Mouse (Mus musculus) neutrophil, adult 83 days (primary cell): ENCODE measurements around the gene Sh2b1. TPM values are rescaled to one million over a fixed set of nuclear protein-coding genes. Genes with fewer than 3 reads are reported as not detected.

Source experiments
- total RNA-seq, 2 experiments: library from RNA; stranded (reverse); gene quantifications; one replicate each; pipeline ENCODE4 v1.2.4; 2023

Sh2b1 gene
- total RNA-seq, result 10 to 100 TPM; 43.2 to 49.3 TPM

DNA sequence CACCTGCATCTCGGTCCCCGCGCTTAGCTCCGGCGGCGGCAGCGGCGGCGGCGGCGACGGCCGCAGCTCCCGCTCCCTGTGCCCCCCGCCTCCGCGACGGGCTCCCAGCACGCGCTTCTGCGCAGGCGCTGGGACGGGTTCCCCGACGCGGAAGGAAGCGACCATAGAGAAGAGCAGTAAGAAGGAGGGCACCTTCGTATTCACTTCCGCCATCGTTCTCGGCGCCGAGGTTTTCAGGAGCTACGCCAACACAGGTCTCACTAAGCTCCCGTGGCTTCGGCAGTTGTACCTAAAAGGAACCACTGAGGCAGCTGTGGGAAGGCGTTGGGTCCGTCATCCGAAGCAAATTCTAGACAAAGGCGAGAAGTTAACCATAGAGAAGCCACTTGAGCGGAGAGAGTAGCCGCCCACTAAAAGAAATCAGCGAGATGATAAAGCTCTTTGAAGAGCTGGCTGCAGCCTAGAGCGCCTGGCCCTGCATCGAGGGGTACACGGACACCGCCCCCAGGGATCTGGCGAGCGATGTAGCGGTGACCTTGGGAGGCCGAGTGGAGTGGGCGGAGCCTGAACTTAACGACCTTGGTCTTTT is at the start of gene Sh2b1:
Gene Sh2b1 (minus strand): TSS at position 432 of the 589 bp plus-strand sequence.

DNA sequence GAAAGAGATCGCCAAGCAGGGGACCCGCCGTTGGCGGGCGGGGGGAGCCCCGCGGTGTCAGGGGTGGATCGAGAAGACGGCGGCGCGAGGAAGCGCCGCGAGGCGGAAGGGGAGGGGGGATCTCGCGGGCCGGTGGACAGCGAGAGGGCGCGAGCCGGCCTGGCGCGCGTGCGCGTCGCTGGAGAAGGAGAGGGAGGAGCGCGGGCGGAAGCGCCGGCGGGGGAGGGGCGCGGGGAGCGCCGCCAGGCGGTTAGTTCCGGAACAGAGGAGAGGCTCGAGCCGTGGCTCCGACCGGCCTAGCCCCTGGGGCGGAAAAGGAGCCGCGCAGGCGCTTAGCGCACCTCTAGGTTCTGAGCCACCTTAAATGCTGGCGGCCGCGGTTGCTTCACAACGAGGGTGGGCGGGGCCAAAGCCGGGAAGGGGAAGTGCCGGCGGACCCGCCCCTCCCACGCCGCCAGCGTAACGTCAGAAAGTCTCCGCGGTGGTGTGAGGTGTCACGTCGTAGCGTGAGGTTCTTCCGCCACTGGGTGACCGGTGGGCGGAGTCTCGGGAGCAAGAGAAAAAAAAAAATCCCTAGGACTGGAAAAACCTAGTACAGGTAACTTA is 28.2 kb upstream of the Sh2b1 start, which contains the start of gene Atxn2l:
Gene Atxn2l (minus strand): TSS at position 165 of the 606 bp plus-strand sequence.

GRCm38 (mm10) chr7:126487052-126487483 is 11.8 kb upstream of the Sh2b1 start, which contains the start of gene Tufm:
Gene Tufm, plus strand, starts transcription at chr7:126487361.

DNA sequence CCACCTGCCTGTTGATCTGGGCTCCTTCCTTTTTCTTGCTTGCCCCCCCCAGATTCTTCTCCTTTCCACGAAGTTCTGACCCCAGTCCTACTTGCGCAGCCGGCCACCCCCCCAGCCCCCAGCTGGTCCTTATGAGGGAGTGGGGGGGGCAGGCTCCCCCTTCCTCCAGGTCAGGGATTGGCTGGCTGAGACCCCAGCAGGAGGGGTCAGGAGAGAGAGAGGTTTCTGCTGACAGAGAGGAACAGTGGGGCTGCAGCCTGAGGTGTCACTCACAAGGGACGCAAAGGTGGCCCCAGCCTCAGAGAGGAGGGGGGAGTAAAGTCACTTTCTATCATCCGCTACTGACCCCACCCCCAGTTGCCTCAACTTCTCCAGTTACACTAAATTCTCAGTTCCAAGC is 12.2 kb downstream of the Sh2b1 start, which contains the start of gene Atp2a1:
Gene Atp2a1 (minus strand): TSS at position 105 of the 400 bp plus-strand sequence.

DNA sequence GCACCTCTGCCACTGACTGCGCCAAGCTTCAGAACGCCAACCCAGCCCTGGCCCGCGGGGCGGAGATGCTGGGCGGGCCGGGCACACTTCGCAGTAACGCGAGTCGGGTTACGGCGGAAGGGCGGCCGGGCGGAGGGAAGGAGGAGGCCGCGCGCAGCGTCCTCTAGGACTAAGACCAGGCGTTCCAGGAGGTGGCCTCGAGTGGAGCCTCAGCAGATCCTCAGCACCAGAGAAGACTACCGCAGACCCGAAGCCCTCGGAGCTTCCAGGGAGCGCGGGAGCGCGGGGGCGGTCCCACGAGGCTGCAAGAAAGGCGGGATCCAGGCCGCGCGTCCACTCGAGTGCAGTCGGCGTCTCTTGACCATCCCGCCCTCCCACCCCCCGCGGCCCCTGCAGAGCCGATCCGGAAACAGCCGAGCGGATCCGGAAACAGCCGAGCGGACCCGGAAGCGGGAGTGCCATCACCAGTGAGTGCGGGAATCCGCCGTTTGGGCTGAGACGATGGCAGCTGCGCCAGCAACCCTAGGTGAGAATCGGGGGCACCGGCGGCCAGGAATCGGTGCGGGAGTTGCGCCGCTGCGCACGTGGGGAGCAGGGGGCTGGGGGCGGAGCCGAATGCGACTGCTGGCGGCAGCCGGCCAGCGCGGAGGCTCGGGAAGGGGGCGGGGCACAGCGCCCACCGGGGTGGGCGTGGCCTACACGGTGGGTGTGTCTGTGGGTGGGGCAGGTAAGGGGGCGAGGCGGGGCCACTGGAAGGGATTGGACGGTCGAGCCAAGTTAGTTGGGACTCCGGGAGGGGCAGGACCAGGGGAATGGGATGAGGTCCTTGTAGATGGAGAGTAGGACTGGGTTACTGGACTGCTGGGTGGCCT is 46.4 kb downstream of the Sh2b1 start, which contains the start of gene Rabep2:
Gene Rabep2 (plus strand): TSS at position 129 of the 872 bp plus-strand sequence.

Other genes with a start within 250 kb of the Sh2b1 start
- gene Sbk1, start 202.8 kb downstream of the Sh2b1 start, total RNA-seq, result 1 to 10 TPM; 5.5 to 9.2 TPM
- gene Lat, start 105.9 kb downstream of the Sh2b1 start, total RNA-seq, result 1 to 10 TPM; 1.8 to 2.1 TPM
- gene Spns1, start 98.0 kb downstream of the Sh2b1 start, total RNA-seq, result 10 to 100 TPM; 26.2 to 32.1 TPM
- gene Nfatc2ip, start 78.7 kb downstream of the Sh2b1 start, total RNA-seq, result 10 to 100 TPM; 12.3 to 17.8 TPM
- 1 to 10 TPM; 2.3 to 2.8 TPM for gene Cd19, start 60.5 kb downstream of the Sh2b1 start, total RNA-seq
- gene Rabep2, start 46.7 kb downstream of the Sh2b1 start, total RNA-seq, result 10 to 100 TPM; 15.2 to 15.5 TPM
- gene Atp2a1, start 12.3 kb downstream of the Sh2b1 start, total RNA-seq, result 1 to 10 TPM; 1.3 to 1.4 TPM
- 10 to 100 TPM; 30.1 to 31.2 TPM for gene Tufm, start 11.9 kb upstream of the Sh2b1 start, total RNA-seq
- gene Atxn2l, start 28.0 kb upstream of the Sh2b1 start, total RNA-seq, result 100 to 1,000 TPM; 131 to 140 TPM
- 100 to 1,000 TPM in 1 of 2 experiments, 10 to 100 TPM in 1; 98.6 to 102 TPM for gene Eif3c, start 91.0 kb upstream of the Sh2b1 start, total RNA-seq
- 100 to 1,000 TPM; 158 to 171 TPM for gene Apobr, start 109.5 kb upstream of the Sh2b1 start, total RNA-seq
- gene Cln3, start 110.4 kb upstream of the Sh2b1 start, total RNA-seq, result 100 to 1,000 TPM; 266 to 298 TPM
- gene Il27, start 119.5 kb upstream of the Sh2b1 start, total RNA-seq, result 1 to 10 TPM; 4.0 to 5.3 TPM
- gene Nupr1, start 155.4 kb upstream of the Sh2b1 start, total RNA-seq, result 10 to 100 TPM; 14.0 to 14.9 TPM
- gene Sgf29, start 173.9 kb upstream of the Sh2b1 start, total RNA-seq, result 10 to 100 TPM; 19.9 to 25.7 TPM
- under 1 TPM; 0.60 to 0.61 TPM for gene Sult1a1, start 201.0 kb upstream of the Sh2b1 start, total RNA-seq
- 10 to 100 TPM; 58.9 to 61.6 TPM for gene Bola2, start 220.0 kb upstream of the Sh2b1 start, total RNA-seq
- 10 to 100 TPM in 1 of 2 experiments, 1 to 10 TPM in 1; 9.9 to 11.5 TPM for gene Slx1b, start 220.4 kb upstream of the Sh2b1 start, total RNA-seq
- gene Coro1a, start 232.4 kb upstream of the Sh2b1 start, total RNA-seq, result 1,000 to 10,000 TPM; 1,654 to 1,761 TPM